Mouse (Mus musculus): ENCODE data around the gene Lrsam1.

The Lrsam1 gene

DNA sequence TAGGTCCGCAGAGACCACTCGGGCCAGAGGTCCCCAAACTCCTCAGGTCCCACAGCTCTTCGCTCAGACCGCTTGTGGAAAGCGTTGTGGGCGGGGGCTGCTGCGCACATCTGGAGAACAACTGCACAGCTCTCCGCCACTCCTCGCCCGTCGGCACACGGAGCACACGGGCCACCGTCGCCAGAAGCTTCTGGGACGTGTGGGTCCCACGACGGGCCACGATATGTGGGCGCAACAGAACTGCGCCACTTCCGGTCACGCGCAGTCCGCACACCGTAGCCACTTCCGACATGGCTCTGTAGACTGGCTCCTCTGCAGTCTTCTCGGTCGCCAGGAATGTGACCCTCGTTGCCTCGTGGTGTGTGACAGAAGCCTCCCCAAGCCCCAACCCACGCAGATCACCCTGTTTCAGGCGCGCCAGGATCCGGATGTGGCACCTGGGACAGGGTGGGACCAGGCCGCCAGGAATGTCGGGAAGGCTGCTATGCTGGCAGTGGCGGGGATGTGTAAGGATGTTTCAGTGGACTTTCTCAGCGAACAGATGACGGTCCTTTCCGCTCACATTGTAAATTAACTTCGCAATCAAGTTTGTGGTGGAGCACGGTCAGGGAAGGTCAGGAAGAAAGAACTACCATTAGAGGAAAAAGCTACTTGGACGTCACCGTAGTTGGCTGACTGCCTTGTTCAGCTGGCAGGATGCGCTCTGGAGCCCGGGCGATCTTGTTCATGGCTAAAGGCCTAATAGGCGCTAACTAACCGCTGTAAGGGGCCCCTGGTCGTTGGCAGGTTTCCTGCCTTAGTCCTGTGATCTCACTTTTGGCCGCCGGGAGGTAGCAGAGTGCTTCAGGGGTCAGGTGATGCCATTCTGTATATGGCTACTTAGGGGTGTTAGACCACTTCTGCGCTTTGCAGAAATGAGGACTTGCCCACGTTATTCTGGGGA lies 5.5 kb upstream of the Lrsam1 start:
- no peak for DNase-seq (ENCODE audit: extremely low read depth, low read depth)

- DNase-seq (ENCODE audit: extremely low read depth, low read depth), result no peak
Observed at GRCm38 (mm10) chr2:32966184-32966688, 4.8 kb upstream of the Lrsam1 start.

- no peak for DNase-seq (ENCODE audit: extremely low read depth, low read depth)
Observed at GRCm38 (mm10) chr2:32965511-32966183, 4.2 kb upstream of the Lrsam1 start.

DNA sequence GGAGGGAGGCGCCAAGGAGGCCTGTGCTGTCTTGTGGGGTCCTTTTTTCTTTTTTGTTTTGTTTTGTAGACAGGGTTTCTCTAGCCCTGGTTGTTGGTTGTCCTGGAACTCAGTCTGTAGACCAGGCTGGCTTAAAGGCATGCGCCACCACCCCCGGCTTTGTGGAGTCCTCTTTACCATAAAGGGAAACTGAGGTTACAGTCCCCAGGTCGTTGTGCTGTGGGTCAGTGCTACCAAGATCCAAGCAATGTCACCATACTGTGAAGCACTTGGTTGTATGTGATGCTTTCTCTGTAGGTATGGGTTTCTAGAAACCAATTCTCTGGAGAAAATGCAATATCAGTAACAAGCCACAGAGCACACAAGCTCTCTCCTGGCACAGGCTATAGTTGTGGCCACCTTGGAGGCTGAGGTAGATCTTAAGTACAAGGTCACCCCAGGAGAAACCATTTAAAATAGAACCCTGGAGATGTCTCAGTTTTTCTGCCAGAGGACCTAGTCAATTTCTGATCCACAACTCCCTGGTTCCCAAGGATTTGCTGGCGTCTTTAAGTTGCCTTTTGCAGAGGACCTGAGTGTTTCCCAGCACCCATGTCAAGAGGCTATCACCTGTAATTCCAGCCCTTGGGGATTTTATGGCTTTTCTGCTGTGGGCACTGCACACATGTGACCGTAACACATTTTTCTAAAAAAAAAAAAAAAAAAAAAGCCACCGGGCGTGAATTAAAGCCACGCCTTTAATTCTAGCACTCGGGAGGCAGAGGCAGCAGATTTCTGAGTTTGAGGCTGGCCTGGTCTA lies 3.4 kb upstream of the Lrsam1 start:
- no peak for DNase-seq (ENCODE audit: extremely low read depth, low read depth)

- DNase-seq (ENCODE audit: extremely low read depth, low read depth), result no peak
Observed at GRCm38 (mm10) chr2:32963981-32964380, 2.6 kb upstream of the Lrsam1 start.

- DNase-seq (ENCODE audit: extremely low read depth, low read depth), result no peak
Observed at GRCm38 (mm10) chr2:32963544-32963943, 2.1 kb upstream of the Lrsam1 start.

DNA sequence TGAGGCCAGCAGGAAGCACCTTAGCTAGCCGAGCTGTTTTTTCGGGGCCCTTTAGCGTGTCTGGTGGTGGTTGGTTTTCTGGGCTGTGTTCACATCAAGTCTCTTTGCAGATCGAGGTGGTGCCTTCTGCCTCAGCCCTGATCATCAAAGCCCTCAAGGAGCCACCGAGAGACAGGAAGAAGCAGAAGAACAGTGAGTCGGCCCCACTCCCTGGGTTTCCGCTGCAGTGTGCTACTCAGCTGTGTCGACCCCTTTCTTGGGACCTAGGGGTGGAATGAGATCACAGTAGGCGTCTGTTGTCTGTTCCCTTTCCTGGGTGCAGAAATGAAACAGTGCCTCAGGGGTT lies 1.4 kb upstream of the Lrsam1 start:
- DNase-seq (ENCODE audit: extremely low read depth, low read depth), result no peak

DNA sequence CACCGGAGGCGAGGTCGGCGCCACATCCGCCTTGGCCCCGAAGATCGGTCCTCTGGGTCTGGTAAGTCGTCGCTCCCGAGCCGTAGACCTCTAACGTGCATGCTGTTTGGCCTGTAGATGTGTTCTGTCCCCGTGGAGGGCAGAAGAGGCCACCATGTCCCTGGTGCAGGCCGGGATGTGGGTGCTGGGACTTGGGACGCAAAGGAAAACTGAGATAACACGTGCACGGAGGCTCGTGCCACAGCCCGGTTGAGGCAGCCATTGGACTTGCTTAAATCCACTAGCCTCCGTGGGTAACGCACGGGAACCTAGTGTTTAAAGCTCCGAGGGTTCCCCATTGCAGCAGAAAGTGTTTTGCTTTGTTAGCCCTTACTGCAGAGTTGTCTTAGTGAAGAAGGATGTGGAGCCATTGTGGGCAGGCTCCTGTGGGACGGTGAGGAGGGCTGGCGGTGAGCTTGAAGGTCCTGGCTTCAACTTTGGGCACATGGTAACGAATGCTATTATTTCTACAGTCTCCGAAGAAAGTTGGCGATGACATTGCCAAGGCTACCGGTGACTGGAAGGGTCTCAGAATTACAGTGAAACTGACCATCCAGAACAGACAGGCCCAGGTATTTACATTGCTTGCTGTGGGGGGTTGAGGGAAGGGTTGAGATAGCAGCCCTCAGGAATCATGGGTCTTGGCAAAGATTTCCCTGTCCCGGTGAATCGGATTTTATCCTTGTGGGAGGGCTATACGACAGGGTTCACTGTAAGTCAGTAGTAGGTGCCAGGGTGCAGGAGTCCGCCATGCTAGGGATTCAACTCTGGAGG lies 854 bp upstream of the Lrsam1 start:
- DNase-seq (ENCODE audit: extremely low read depth, low read depth), result no peak

- DNase-seq (ENCODE audit: extremely low read depth, low read depth), result no peak
Observed at GRCm38 (mm10) chr2:32960273-32960672, 1.1 kb downstream of the Lrsam1 start.

GRCm38 (mm10) chr2:32957344-32957743 lies 4.1 kb downstream of the Lrsam1 start:
- no peak for DNase-seq (ENCODE audit: extremely low read depth, low read depth)

GRCm38 (mm10) chr2:32954581-32954980 lies 6.8 kb downstream of the Lrsam1 start:
- no peak for DNase-seq (ENCODE audit: extremely low read depth, low read depth)

DNA sequence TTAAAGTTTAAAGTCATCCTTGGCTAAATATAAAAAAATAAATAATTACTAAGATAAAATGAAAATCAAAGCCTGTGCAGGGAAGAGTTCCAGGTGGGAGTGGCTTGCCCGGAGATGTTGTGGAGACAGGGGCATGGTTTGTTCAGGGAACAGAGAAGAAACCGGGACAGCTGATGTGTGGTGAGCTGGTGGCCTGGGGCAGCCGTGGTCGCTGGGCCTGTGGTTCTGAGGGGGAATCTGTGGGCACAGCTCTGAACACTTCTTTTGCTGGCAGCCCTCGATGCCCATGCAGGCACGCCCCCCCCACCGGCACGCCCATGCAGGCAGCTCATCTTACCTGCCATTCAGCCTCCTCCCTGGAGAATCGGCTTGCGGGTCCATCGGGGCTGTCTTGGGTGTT lies 14.0 kb downstream of the Lrsam1 start:
- no peak for DNase-seq (ENCODE audit: extremely low read depth, low read depth)

- DNase-seq (ENCODE audit: extremely low read depth, low read depth), result no peak
Observed at GRCm38 (mm10) chr2:32940483-32940882, 20.9 kb downstream of the Lrsam1 start.

- DNase-seq (ENCODE audit: extremely low read depth, low read depth), result peak; percentile 69
Observed at GRCm38 (mm10) chr2:32939418-32939817, 22.0 kb downstream of the Lrsam1 start.

GRCm38 (mm10) chr2:32938741-32939140 lies 22.7 kb downstream of the Lrsam1 start:
- no peak for DNase-seq (ENCODE audit: extremely low read depth, low read depth)

DNA sequence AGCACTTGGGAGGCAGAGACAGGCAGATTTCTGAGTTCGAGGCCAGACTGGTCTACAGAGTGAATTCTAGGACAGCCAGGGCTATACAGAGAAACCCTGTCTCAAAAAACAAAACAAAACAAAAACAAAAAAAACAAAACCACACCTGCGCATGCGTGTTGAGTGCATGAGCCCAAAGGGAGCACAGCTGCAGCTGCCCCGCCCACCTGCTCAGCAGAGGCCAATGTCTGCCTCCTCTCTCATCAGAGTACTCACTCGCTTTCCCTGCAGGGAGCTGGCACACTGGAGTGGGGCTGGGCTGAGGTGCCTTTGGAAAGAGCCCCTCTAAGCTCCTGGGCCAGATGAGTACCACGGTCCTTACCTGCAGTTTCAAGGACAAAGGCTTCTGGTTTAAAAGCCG lies 29.7 kb downstream of the Lrsam1 start:
- DNase-seq (ENCODE audit: extremely low read depth, low read depth), result no peak

GRCm38 (mm10) chr2:32928947-32929829 lies 32.2 kb downstream of the Lrsam1 start:
- no peak for DNase-seq (ENCODE audit: extremely low read depth, low read depth)

DNA sequence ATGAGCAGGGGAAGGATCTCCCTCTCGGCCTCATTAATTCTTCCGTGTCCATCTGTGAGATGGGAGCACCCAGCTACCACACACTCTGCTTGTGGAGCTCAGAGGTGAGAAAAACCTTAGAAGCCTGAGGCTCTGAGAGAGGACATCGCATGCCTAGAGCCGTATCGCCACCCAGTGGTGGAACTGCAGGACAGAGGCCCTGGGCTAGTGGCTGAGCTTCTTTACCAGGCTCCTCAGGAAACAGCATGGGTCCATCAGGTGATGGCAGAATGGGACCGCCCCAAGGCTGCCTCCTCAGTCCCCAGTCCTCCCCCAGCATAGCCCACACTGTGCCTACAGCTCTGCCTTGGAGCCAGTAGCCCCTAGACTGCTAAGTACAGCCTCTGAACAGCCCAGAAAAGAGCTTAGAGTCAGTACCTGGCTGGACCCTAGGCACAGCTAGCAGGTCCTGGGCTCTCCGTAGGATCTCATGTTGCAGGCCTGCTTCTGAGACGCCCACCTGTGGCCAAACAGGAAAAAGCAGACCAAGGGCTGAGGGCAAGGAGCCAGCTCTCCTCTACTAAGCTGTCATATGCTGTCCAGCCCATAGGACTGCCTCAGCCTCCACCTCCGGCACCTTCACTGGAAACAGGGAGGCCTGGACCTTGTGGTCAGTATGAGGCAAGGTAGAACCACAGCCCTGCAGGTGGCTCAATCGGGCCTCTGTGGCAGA lies 33.0 kb downstream of the Lrsam1 start:
- no peak for DNase-seq (ENCODE audit: extremely low read depth, low read depth)

- no peak for DNase-seq (ENCODE audit: extremely low read depth, low read depth)
Observed at GRCm38 (mm10) chr2:32927624-32928234, 33.7 kb downstream of the Lrsam1 start.
